Mouse (Mus musculus) hindlimb bud, embryonic 11.5 days (tissue): ENCODE measurements around the gene Acot4.
"Not testable (repeated sequence)": the region's sequence is repeated elsewhere in the genome, so short reads cannot be mapped to it uniquely, and the experiment has no call there.

Source experiments
- DNase-seq: peaks from one replicate; pipeline ENCODE4 v3.0.0-alpha.2; 2012; ENCODE audit warnings: low read depth, low spot score; ENCODE audit errors: extremely low spot score

The Acot4 gene

GRCm38 (mm10) chr12:84071696-84072095 lies 33.5 kb downstream of the Acot4 start:
- no peak for DNase-seq

- DNase-seq: no peak
Measured at GRCm38 (mm10) chr12:84077371-84077990, 39.3 kb downstream of the Acot4 start.

- no peak for DNase-seq
Measured at GRCm38 (mm10) chr12:84083842-84084241, 45.7 kb downstream of the Acot4 start.

- no peak for DNase-seq
Measured at GRCm38 (mm10) chr12:84084581-84084980, 46.4 kb downstream of the Acot4 start.

- DNase-seq: not testable (repeated sequence)
Measured at GRCm38 (mm10) chr12:84094666-84095065, 56.5 kb downstream of the Acot4 start.
